Mouse (Mus musculus) lung, embryonic 16.5 days (tissue): Measurements from ENCODE around the gene Tmem161a. TPM values are rescaled to one million over a fixed set of nuclear protein-coding genes. Genes with fewer than 3 reads are reported as not detected.

ENCODE experiments used
- ATAC-seq: fragments of 200-750 bp; cut with Nextera tagmentation; 2 replicates; pipeline ENCODE4 v1.8.0; 2017; ENCODE audit warnings: low read depth, mild to moderate bottlenecking, moderate library complexity
- H3K27ac ChIP-seq: fragments of 300-500 bp; sonication (generic); 2 replicates; pipeline ENCODE4 v1.5.1; 2014; ENCODE audit warnings: mild to moderate bottlenecking, control low read depth, low read length
- H3K27me3 ChIP-seq: fragments of 300-500 bp; sonication (generic); 2 replicates; pipeline ENCODE4 v1.6.1; 2014; ENCODE audit warnings: low read depth, low read length, mixed read lengths; ENCODE audit not compliant: control insufficient read depth, insufficient read depth
- H3K36me3 ChIP-seq: fragments of 300-500 bp; sonication (generic); 2 replicates; pipeline ENCODE4 v1.6.1; 2014; ENCODE audit warnings: low read length; ENCODE audit not compliant: control insufficient read depth, insufficient read depth
- H3K4me1 ChIP-seq: fragments of 300-500 bp; sonication (generic); replicated peaks from 2 replicates; pipeline ENCODE4 v1.6.1; 2014; ENCODE audit warnings: low read length, mixed read lengths; ENCODE audit not compliant: control insufficient read depth, insufficient read depth
- H3K4me2 ChIP-seq: fragments of 300-500 bp; sonication (generic); 2 replicates; pipeline ENCODE4 v1.6.1; 2014; ENCODE audit warnings: low read depth, low read length, control low read depth
- H3K4me3 ChIP-seq: fragments of 300-500 bp; sonication (generic); 2 replicates; pipeline ENCODE4 v1.5.1; 2014; ENCODE audit warnings: mild to moderate bottlenecking, low read length, control low read depth
- H3K9ac ChIP-seq: fragments of 300-500 bp; sonication (generic); 2 replicates; pipeline ENCODE4 v1.6.1; 2014; ENCODE audit warnings: low read length, control low read depth
- H3K9me3 ChIP-seq: fragments of 300-500 bp; sonication (generic); 2 replicates; pipeline ENCODE4 v1.6.1; 2016; ENCODE audit warnings: low read length; ENCODE audit not compliant: control insufficient read depth
- WGBS: fragments of 180-500 bp; shearing (Covaris S2); extraction: QIAGEN DNeasy Blood & Tissue Kit; methylation state at CpG from one replicate; pipeline ENCODE4 v1.1.7; 2014; 5-methylcytosine and 5-hydroxymethylcytosine counted together
- polyA plus RNA-seq: library from polyadenylated mRNA; unstranded; fragments of >200 nt; fragmentation: Nextera tagmentation; extraction: Ambion mirVana; gene quantifications from 2 replicates; pipeline ENCODE4 v1.2.1, GENCODE M21; 2015

Gene Tmem161a
- polyA plus RNA-seq, 1 experiment from 2014 or later, result 68.8 TPM

DNA sequence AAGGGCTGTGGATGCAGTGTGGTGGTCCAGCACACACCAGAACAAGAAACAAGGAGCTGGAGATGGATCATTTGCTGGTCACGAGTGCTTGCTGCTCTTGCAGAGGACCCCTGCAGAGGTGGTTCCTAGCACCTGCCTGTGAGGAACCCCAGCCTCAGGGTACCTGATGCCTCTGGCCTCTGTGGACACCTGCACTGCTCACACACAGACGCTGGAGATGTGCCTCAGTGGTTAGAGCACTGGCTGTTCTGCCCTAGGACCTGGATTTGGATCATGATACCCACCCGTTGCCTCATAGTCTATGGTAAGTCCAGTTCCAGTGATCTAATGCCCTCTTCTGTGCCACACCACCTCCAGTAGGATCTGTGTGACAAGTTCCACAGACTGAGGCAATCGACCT, 35.6 kb upstream of the Tmem161a start:
- H3K27me3 ChIP-seq, result no peaks in the 10 kb centered on the region
- ATAC-seq, result no peak
- H3K27ac ChIP-seq, result no peak overlapping the region
- WGBS, result 88% methylated on average over 4 of the region's 4 CpGs
- H3K4me3 ChIP-seq, result no peak overlapping the region
- H3K36me3 ChIP-seq, result peaks cover 11% of the 10 kb centered on the region
- H3K9me3 ChIP-seq, result no peaks in the 10 kb centered on the region
- H3K4me1 ChIP-seq, result peaks cover 18% of the 10 kb centered on the region
- no peak overlapping the region for H3K9ac ChIP-seq
- H3K4me2 ChIP-seq, result no peak overlapping the region

DNA sequence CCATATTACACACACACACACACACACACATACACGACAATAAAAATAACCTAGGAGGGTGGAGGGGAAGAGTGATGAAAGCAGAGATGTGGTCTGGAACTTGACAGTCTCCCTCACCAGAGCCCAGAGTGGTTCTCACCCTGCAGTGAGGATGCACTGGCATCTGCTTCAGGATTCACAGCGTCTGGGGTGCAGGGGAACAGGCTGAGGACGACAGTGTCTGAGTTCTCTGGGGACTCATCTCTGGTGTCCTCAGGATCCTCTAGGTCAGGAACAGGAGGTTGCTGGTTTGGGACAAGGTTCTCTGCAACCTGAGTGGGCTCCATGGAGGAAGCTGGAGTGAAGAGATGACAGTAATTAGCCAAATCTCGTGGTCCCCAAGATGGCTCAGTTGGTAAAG, 34.3 kb upstream of the Tmem161a start:
- Histone ChIP-seq H3K4me1 (peaks cover 15% of the 10 kb centered on the region), H3K9ac (peak overlapping the region; percentile 69), H3K36me3 (peaks cover 14% of the 10 kb centered on the region), H3K4me2 (peak overlapping the region; percentile 55), H3K27me3 (no peaks in the 10 kb centered on the region), H3K9me3 (no peaks in the 10 kb centered on the region), H3K4me3 (peak overlapping the region; percentile 58; the same call in 1 of the 2 replicates), H3K27ac (no peak overlapping the region)
- ATAC-seq, result no peak
- 75% methylated on average over 4 of the region's 4 CpGs for WGBS

DNA sequence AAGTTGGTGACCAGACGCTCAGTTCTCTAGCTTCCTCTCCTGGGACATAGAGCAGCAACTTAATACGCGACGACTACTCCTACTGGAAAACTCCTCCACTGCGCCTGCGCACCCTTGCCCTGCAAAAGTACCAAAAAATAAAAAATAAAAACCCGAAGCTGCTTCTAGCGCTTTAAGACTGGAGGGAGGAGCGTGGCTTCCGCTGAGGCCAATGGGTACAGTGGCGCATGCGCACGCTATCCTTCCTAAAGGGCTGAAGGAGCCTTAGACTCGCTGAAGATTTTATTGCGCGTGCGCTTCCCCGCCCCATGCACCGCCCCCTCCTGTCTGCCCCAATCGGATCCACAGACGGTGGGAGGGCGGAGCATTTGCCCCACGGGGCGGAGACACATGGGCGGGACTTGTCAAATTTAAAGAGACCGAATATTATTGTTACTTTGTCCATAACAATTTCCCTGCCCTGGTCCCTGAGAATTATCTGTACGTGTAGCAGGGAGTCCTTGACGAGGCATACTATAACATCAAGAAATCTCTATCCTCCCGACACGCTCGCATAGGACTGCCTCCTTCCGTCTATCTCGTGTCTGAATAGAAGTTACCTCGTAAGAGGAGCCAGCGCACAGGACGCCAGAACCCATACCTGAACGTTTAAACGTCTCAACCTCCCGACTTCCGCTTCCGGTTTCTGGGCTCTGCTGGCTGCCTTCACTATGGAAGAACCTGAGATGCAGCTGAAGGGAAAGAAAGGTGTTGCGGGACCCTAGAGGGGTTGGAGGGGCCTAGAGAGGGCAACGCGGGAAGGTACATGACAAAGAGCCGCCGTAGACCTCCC, 32.9 kb upstream of the Tmem161a start, which contains the start of the genes Rfxank, Borcs8 and Mef2b:
TSS of gene Rfxank (minus strand) at position 129 of the 832 bp plus-strand sequence.
TSS of gene Borcs8 (plus strand) at position 474 of the 832 bp plus-strand sequence.
TSS of gene Mef2b (plus strand) at position 686 of the 832 bp plus-strand sequence.
- Histone ChIP-seq H3K4me1 (peaks cover 15% of the 10 kb centered on the region), H3K4me2 (peak within 1 kb of the TSS; percentile 61), H3K4me3 (peak within 1 kb of the TSS; percentile 70), H3K9ac (peak within 1 kb of the TSS; percentile 77), H3K36me3 (peaks cover 13% of the 10 kb centered on the region), H3K9me3 (no peaks in the 10 kb centered on the region), H3K27ac (peak within 1 kb of the TSS; percentile 75), H3K27me3 (no peaks in the 10 kb centered on the region)
- 0% methylated on average over 46 of the region's 46 CpGs for WGBS
- peak; percentile 98 for ATAC-seq

DNA sequence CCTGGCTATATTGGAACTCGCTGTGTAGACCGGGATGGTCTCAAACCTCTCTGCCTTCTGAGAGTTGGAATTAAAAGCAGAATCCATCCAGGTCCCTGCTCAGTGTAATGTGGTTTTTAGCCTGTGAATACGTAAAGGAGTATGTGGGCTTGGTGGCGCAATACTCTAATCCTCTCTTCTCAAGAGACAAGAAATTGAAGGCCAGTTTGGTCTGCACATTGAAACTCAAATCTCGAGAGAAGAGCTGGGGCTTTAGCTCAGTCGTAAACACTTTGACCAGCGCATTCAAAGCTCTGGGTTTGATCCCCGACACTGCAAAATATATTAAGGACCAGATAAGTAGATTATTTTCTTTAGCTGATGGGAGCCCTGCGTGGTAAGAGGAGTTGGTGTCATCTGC, 32.2 kb upstream of the Tmem161a start:
- no peaks in the 10 kb centered on the region for H3K27me3 ChIP-seq

DNA sequence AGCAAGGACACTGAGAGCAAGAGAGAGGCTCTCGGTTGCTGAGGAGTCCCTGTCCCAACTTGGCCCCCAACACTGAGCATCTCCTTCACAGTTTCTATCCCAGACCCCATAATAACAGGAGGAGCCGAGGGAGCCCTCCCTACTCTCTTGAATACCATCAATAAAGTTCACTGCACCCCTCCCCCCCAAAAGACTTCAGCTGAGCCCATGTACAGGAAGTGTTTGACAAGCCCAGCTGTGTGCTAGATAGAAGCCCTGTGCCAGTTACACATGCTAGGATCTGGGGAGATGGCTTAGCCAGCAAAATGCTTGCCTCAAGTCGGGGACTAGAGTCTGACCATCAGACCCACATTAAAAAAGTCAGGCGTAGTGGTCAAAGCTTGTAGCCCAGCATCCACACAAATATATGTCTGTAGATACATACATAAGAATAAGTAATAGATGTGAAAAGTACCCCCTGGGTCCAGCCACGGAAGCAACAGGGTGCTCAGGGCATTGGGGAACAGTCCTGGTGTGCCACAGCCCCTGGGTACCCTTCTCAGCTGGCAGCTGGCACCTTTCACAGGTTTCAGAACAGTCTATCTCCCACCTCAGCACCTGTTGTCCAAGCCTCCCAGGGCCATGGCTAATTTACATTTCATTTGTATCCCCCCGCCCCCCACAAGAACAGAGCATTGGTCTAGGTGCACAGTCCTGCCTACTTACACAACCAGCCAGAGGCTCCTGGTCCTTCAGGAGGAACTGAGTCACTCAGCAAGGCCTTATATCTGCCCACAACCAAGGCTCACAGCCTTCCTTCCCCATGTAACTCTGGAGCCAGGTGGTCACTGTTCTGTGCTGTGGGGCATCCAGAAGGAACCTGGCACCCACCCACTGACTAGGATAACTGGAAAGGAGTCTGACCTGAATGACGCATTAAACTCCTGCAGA, 24.2 kb upstream of the Tmem161a start:
- H3K9ac ChIP-seq, result no peak overlapping the region
- ATAC-seq, result no peak
- H3K27me3 ChIP-seq, result no peaks in the 10 kb centered on the region; the same call in 1 of the 2 replicates
- no peak overlapping the region for H3K4me2 ChIP-seq
- peaks cover 25% of the 10 kb centered on the region for H3K36me3 ChIP-seq
- 0 out of 2 replicates have a peak, but pooled peaks cover 2% of the 10 kb centered on the region for H3K4me1 ChIP-seq
- no peak overlapping the region for H3K4me3 ChIP-seq
- WGBS, result 81% methylated on average over 7 of the region's 7 CpGs
- no peaks in the 10 kb centered on the region for H3K9me3 ChIP-seq
- no peak overlapping the region for H3K27ac ChIP-seq

More for the DNA sequence above, 32.2 kb upstream of the Tmem161a start:
- no peaks in the 10 kb centered on the region for H3K9me3 ChIP-seq
- H3K9ac ChIP-seq, result peak overlapping the region; percentile 77
- H3K4me1 ChIP-seq, result peaks cover 15% of the 10 kb centered on the region
- WGBS, result 5% methylated on average over 9 of the region's 9 CpGs
- peaks cover 18% of the 10 kb centered on the region for H3K36me3 ChIP-seq
- H3K4me2 ChIP-seq, result peak overlapping the region; percentile 61
- peak overlapping the region; percentile 75 for H3K27ac ChIP-seq
- no peak for ATAC-seq
- peak overlapping the region; percentile 70 for H3K4me3 ChIP-seq

DNA sequence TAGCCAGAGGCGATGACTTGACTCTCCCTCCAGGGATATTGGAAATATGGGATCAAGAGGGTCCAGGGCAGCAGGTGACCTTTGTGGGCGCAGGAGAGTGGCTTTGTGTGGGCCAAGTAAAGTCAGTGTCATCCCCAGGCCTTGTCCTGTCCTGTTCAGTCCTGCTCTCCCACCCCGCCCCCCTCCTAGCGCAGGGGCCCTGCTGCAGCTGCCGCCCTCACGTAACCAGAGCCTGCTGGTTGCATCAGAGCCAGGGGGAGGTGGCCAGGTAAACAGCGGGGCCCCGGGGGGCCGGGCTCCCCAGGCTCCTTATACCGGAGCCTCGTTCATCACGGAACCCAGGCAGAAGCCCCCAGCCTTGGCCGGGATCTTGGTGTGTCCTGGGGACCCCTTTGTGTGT, 22.0 kb upstream of the Tmem161a start:
- ATAC-seq, result no peak
- H3K9ac ChIP-seq, result no peak overlapping the region

DNA sequence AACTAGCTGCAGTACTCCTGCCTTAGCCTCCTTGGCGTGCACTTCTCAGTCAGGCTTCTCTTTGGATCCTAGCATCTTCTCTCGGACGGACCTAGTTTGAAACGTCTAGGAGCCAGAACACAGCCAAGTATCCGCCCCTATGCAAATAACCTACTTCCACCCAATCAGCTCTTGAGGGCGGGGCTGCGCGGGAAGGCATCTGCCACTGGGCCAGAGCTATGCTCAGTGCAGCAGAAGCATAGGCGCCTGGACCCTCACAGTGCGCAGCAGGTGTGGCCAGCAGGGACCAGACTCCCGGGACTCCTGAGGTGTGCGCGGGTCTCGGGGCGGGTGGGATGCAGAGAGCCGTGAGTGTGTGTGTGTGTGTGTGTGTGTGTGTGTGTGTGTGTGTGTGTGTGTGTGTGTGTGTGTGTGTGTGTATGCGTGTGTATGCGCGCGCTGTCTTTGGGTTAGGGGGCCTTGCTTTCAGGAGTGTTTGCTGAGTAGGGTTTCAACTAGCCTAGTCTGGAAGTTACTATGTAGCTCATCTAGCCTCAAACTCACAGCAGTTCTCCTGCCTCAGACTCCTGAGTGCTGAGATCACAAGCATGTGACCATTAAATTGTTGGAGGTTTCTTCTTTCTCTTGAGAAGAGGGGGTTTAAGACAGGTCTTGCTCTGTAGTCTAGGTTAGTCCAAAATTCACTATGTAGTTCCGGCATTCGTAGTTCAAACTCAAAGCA, 19.5 kb upstream of the Tmem161a start:
- Histone ChIP-seq H3K4me3 (no peak overlapping the region), H3K27ac (no peak overlapping the region), H3K4me2 (peak overlapping the region; percentile 35; the same call in 1 of the 2 replicates), H3K9me3 (no peaks in the 10 kb centered on the region), H3K4me1 (0 out of 2 replicates have a peak, but pooled peaks cover 2% of the 10 kb centered on the region), H3K9ac (no peak overlapping the region), H3K27me3 (no peaks in the 10 kb centered on the region; the same call in 1 of the 2 replicates), H3K36me3 (no peaks in the 10 kb centered on the region)
- 15% methylated on average over 20 of the region's 22 CpGs for WGBS
- peak; percentile 97 for ATAC-seq

More for the DNA sequence above, 22.0 kb upstream of the Tmem161a start:
- no peak overlapping the region for H3K4me2 ChIP-seq
- H3K9me3 ChIP-seq, result no peaks in the 10 kb centered on the region
- peaks cover 17% of the 10 kb centered on the region for H3K36me3 ChIP-seq
- 16% methylated on average over 13 of the region's 13 CpGs for WGBS
- no peaks in the 10 kb centered on the region; the same call in 1 of the 2 replicates for H3K27me3 ChIP-seq
- no peak overlapping the region for H3K4me3 ChIP-seq
- H3K4me1 ChIP-seq, result 0 out of 2 replicates have a peak, but pooled peaks cover 2% of the 10 kb centered on the region
- no peak overlapping the region for H3K27ac ChIP-seq

DNA sequence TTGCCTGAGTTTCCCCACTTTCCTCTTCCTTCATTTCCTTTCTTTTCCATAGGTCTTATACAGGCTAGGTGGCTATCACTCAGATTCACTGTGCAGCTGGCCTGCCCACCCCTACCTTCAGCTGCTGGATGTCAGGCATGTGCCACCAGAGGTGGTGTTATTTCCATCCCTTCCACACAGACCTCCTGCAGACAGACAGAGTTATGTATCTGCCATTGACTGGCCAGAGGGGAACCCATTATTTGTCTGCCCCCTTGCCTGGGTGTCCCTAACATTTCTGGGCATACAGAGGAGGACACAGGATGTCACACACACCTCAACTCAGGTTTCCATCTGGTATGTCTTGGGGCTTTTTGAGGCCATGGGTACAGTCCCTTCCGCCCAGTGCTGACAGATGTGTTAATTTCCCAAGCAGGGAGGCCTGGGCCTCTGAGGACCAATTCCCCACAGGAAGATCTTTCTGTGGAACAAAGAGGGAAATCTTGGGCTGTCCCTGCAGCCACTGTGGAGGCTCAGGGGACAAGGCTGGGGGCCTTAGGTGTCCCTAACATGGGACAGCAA, 14.8 kb upstream of the Tmem161a start:
- H3K4me2 ChIP-seq, result no peak overlapping the region
- H3K9ac ChIP-seq, result no peak overlapping the region
- H3K27me3 ChIP-seq, result no peaks in the 10 kb centered on the region; the same call in 1 of the 2 replicates
- no peaks in the 10 kb centered on the region for H3K9me3 ChIP-seq
- ATAC-seq, result no peak
- H3K27ac ChIP-seq, result no peak overlapping the region
- peaks cover 8% of the 10 kb centered on the region; the same call in 1 of the 2 replicates for H3K4me1 ChIP-seq
- WGBS, result 100% methylated on average over 1 of the region's 1 CpGs
- no peak overlapping the region for H3K4me3 ChIP-seq
- no peaks in the 10 kb centered on the region for H3K36me3 ChIP-seq
